Mouse (Mus musculus) inflammation-experienced regulatory T-cells, adult 16 weeks (primary cell): ENCODE measurements around the gene H2al2a. TPM values are rescaled to one million over a fixed set of nuclear protein-coding genes. Genes with fewer than 3 reads are reported as not detected.

Experiments
- polyA plus RNA-seq: library from polyadenylated mRNA; unstranded; fragments of 100-300 nt; shearing (Covaris generic); gene quantifications from one replicate; pipeline ENCODE4 v1.2.1, GENCODE M21; 2017

The H2al2a gene
- not detected for polyA plus RNA-seq

DNA sequence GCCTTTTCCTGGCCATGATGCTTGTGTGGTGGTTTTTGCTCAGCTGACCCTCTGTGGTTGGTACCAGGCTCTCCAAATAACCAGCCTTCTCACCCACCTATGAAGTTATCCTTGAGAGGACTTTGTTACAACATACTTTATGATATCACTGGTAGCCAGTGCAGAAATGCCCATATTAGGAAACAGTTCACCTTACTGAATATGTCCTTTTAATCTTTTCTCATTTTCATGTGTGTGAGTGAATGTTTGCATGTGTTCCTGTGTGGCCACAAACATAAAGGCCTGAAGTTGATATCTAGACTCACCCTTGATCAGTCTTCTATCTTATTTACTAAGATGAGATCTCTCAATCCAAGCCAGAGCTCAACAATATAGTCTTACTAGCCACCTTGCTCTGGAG lies at the start of gene H2al2a:
TSS of gene H2al2a (minus strand) at position 101 of the 400 bp plus-strand sequence.

DNA sequence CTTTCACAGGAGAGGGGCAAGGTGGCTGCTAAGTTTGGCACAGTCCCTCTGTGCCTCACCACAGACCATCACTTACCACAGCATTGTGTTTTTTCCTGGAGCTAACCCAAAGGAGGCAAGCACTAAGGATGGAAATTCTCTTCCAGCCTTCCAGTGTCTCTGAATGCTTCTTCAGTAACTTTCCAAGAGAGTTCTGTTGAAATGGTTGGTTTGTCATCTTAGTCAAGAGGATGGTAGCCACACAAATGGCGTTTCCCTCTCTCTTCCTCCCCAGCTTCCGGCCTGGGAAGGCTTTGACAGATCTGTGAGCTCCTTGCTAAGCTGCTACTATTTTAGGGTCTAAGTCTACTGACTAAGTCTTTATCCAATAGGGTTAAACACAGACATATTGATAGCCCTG lies 40.7 kb upstream of the H2al2a start, which contains the start of gene A930004D18Rik:
TSS of gene A930004D18Rik (minus strand) at position 247 of the 400 bp plus-strand sequence.

Other genes starting within 250 kb of the H2al2a start
- 3.9 TPM for gene A930004D18Rik, start 40.8 kb upstream of the H2al2a start, polyA plus RNA-seq
- 0.34 TPM for gene Skida1, start 52.1 kb upstream of the H2al2a start, polyA plus RNA-seq
- 113 TPM for gene Mllt10, start 58.3 kb upstream of the H2al2a start, polyA plus RNA-seq